ENCODE assay signal across 17 mouse cellular contexts in the genomic region with DNA sequence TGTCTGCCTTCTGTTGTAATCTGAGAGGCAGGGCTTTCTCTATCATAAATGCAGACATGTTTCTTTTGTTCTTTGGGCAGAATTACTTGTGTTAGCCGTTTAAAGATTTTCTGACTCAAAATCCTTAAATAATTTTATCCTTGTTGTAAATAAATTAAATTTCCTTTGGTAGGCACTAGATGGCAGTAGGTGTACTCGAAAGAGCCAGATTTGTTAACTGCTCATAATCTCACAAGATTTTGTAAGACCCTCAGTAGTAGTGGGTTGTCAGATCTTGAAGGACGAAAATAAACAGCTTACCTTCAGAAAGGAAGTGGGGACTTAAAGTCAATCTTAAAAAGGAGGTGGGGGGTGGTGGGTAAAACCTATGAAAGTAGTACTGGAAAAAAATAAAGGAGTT.
A peak's percentile ranks its signal among the peaks of the same experiment; 100 is the strongest.
DNase-seq lines count a peak whose midpoint lies in the region; ATAC-seq and TF ChIP-seq lines count a peak whose summit lies in the region.
"Had no signal": no experiment of that assay in that cellular context is flagged by ENCODE, and none has a peak within 500 bp of the region (broad histone marks: within the 10 kb centered on the region; RNA-seq: fewer than 3 reads in every experiment).

No protein-coding gene starts in this region.

- no peak overlapping the region for H3K27ac ChIP-seq in forebrain, embryonic 13.5 days
- H3K27ac ChIP-seq in forebrain, embryonic 11.5 days (ENCODE audit: low read depth, low read length), result no peak overlapping the region
- H3K27ac ChIP-seq in limb, embryonic 14.5 days (replicated peaks; ENCODE audit: low read depth, low read length), result no peak overlapping the region
- H3K27ac ChIP-seq in limb, embryonic 10.5 days, result no peak overlapping the region
- H3K27ac ChIP-seq: heart, embryonic 15.5 days; limb, embryonic 13.5 days; stomach, embryonic 15.5 days had no signal

- no peak overlapping the region for H3K4me2 ChIP-seq in forebrain, embryonic 13.5 days
- no peak overlapping the region for H3K4me2 ChIP-seq in forebrain, embryonic 11.5 days (ENCODE audit: low read depth, low read length, severe bottlenecking)
- H3K4me2 ChIP-seq in limb, embryonic 14.5 days (replicated peaks; ENCODE audit: low read depth, low read length, severe bottlenecking), result no peak overlapping the region
- H3K4me2 ChIP-seq: heart, embryonic 15.5 days; limb, embryonic 13.5 days; stomach, embryonic 15.5 days had no signal

- TF ChIP-seq CTCF in brain, embryonic 14.5 days (IDR thresholded peaks at IDR 0.05; ENCODE audit: borderline replicate concordance, extremely low read depth, insufficient read depth, insufficient read length), result no peak

- TF ChIP-seq POLR2A in limb, embryonic 14.5 days (IDR thresholded peaks at IDR 0.05; ENCODE audit: borderline replicate concordance, extremely low read depth, insufficient read depth, insufficient read length), result no peak
- no peak for TF ChIP-seq POLR2A in brain, embryonic 14.5 days (IDR thresholded peaks at IDR 0.05; ENCODE audit: borderline replicate concordance, extremely low read depth, insufficient read depth, insufficient read length, poor library complexity, severe bottlenecking)

- WGBS in forebrain, embryonic 13.5 days, result 50% methylated on average over 3 of the region's 3 CpGs
- 52% methylated on average over 3 of the region's 3 CpGs for WGBS in forebrain, embryonic 11.5 days
- 21% methylated on average over 3 of the region's 3 CpGs for WGBS in limb, embryonic 14.5 days
- WGBS in limb, embryonic 10.5 days, result 57% methylated on average over 3 of the region's 3 CpGs

- H3K4me3 ChIP-seq in forebrain, embryonic 13.5 days, result no peak overlapping the region
- H3K4me3 ChIP-seq in forebrain, embryonic 11.5 days (ENCODE audit: low read depth, low read length), result no peak overlapping the region
- no peak overlapping the region for H3K4me3 ChIP-seq in limb, embryonic 14.5 days (replicated peaks; ENCODE audit: low read length)
- no peak overlapping the region for H3K4me3 ChIP-seq in limb, embryonic 10.5 days
- H3K4me3 ChIP-seq: heart, embryonic 15.5 days; limb, embryonic 13.5 days; stomach, embryonic 15.5 days had no signal

- H3K36me3 ChIP-seq in forebrain, embryonic 13.5 days (ENCODE audit: poor library complexity, severe bottlenecking), result no peaks in the 10 kb centered on the region
- no peaks in the 10 kb centered on the region for H3K36me3 ChIP-seq in forebrain, embryonic 11.5 days (ENCODE audit: control insufficient read depth, insufficient read depth, low read length)
- no peaks in the 10 kb centered on the region for H3K36me3 ChIP-seq in limb, embryonic 14.5 days (ENCODE audit: control insufficient read depth, insufficient read depth, low read length)
- H3K36me3 ChIP-seq in limb, embryonic 10.5 days, result no peaks in the 10 kb centered on the region
- H3K36me3 ChIP-seq: heart, embryonic 15.5 days; limb, embryonic 13.5 days; stomach, embryonic 15.5 days had no signal

- no peak overlapping the region for H3K9ac ChIP-seq in forebrain, embryonic 13.5 days
- no peak overlapping the region for H3K9ac ChIP-seq in forebrain, embryonic 11.5 days (ENCODE audit: low read length)
- no peak overlapping the region for H3K9ac ChIP-seq in limb, embryonic 14.5 days (ENCODE audit: low read depth, low read length, severe bottlenecking)
- H3K9ac ChIP-seq: heart, embryonic 15.5 days; limb, embryonic 13.5 days; stomach, embryonic 15.5 days had no signal

- 0 out of 2 replicates have a peak, but pooled peaks have one; percentile 53 for ATAC-seq in forebrain, embryonic 13.5 days
- ATAC-seq in forebrain, embryonic 11.5 days (replicated peaks; ENCODE audit: low FRiP score), result no peak
- ATAC-seq in limb, embryonic 14.5 days (ENCODE audit: low FRiP score, low read depth), result no peak

- H3K4me1 ChIP-seq in forebrain, embryonic 13.5 days, result peaks cover 8% of the 10 kb centered on the region; the same call in 1 of the 2 replicates
- H3K4me1 ChIP-seq in forebrain, embryonic 11.5 days (replicated peaks; ENCODE audit: control insufficient read depth, insufficient read depth, low read length), result no peaks in the 10 kb centered on the region
- peaks cover 12% of the 10 kb centered on the region for H3K4me1 ChIP-seq in limb, embryonic 14.5 days (ENCODE audit: control insufficient read depth, insufficient read depth, low read length)
- H3K4me1 ChIP-seq in limb, embryonic 10.5 days, result peaks cover 9% of the 10 kb centered on the region

- no peaks in the 10 kb centered on the region for H3K27me3 ChIP-seq in forebrain, embryonic 13.5 days
- H3K27me3 ChIP-seq in forebrain, embryonic 11.5 days (ENCODE audit: control insufficient read depth, insufficient read depth, low read length), result no peaks in the 10 kb centered on the region
- no peaks in the 10 kb centered on the region for H3K27me3 ChIP-seq in limb, embryonic 14.5 days (ENCODE audit: control insufficient read depth, insufficient read depth, low read length)
- no peaks in the 10 kb centered on the region for H3K27me3 ChIP-seq in limb, embryonic 10.5 days (ENCODE audit: low read depth, poor library complexity, severe bottlenecking)
- H3K27me3 ChIP-seq: heart, embryonic 15.5 days; limb, embryonic 13.5 days; stomach, embryonic 15.5 days had no signal

- no peak for DNase-seq in forebrain, embryonic 11.5 days (ENCODE audit: low spot score)
- DNase-seq in limb, embryonic 14.5 days (ENCODE audit: low spot score), result peak; percentile 70
- DNase-seq in limb, embryonic 10.5 days (ENCODE audit: low spot score), result no peak
- peak; percentile 33 for DNase-seq in 416B (ENCODE audit: low read depth)
- peak; percentile 77 for DNase-seq in brain, embryonic 14.5 days (ENCODE audit: low read depth)
- DNase-seq in cerebellum, postnatal 25 days, result no peak
- no peak for DNase-seq in testis, postnatal 10 days (ENCODE audit: low spot score)
- DNase-seq: adrenal gland, postnatal 14 days; gastrocnemius, postnatal 25 days; kidney, postnatal 14 days; layer of hippocampus, postnatal 36 days; right cerebral cortex, postnatal 4 days; thymus, postnatal 4 days had no signal

- H3K9me3 ChIP-seq in forebrain, embryonic 13.5 days (replicated peaks), result no peaks in the 10 kb centered on the region
- H3K9me3 ChIP-seq in forebrain, embryonic 11.5 days (ENCODE audit: control insufficient read depth, low read length), result no peaks in the 10 kb centered on the region
- no peaks in the 10 kb centered on the region for H3K9me3 ChIP-seq in limb, embryonic 14.5 days (ENCODE audit: control insufficient read depth, low read length)
- H3K9me3 ChIP-seq in limb, embryonic 10.5 days (replicated peaks), result no peaks in the 10 kb centered on the region
- H3K9me3 ChIP-seq: heart, embryonic 15.5 days; limb, embryonic 13.5 days; stomach, embryonic 15.5 days had no signal

Comparison
In these comparisons a context has a peak if more than half of its experiments do, and no peak if none do; other contexts are left out.
1. DNase-seq: peak in limb, embryonic 14.5 days (single experiment), 416B (single experiment) and brain, embryonic 14.5 days (single experiment); none in forebrain, embryonic 11.5 days (single experiment), limb, embryonic 10.5 days (single experiment), cerebellum, postnatal 25 days (0 of 2) and testis, postnatal 10 days (single experiment).